Comparison of ENCODE assay signal across 9 mouse cellular contexts in the genomic region with DNA sequence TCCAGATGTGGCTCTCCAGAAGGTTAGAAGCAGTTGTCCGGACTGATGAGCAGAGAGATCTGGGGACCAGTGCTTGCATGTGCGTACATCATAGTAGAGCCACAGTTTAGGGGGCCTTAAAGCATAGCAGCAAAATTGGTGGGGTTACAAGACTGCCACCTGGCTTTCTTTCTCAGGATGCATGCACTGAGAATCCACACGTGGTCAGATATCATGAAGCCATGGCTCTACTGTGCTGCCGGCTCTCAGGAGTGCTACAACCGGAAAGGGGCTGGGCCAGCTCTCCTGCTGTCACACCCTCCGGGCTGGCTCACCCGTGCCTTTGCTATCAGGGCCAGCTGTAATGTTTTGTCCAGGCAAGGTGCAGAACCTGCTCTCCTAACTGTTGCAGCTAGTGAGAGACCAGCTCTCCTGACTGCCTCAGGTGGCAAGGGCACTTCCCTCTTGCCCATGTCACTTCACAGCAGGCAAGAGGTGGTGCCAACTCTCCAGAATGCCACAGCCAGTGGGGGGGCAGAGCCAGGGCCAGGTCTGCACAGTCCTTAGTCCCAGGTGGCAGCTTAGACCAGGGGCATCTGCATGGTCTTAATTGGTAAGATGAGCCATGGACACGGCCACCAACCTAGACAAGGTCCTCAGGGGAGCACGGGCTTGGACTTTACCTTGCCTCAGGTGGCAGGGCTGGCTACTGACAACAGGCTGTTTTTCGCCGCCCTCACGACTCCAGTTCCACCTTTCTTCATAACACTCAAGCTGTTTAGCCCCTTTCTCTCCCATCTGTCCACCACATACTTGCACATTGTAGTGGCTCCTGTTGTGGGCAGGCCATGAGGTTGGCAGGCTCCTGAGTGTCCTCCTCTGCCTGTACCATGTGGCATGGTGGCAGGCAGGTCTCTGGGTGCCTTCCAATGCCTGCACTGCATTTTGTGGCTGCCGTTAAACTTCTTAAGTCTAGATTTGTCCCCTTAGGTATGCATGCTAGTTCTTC. TPM values are rescaled to one million over a fixed set of nuclear protein-coding genes. Genes with fewer than 3 reads are reported as not detected.
DNase-seq lines count a peak whose midpoint lies in the region; ATAC-seq and TF ChIP-seq lines count a peak whose summit lies in the region.
"Had no signal": no experiment of that assay in that cellular context is flagged by ENCODE, and none has a peak within 500 bp of the region (broad histone marks: within the 10 kb centered on the region; RNA-seq: fewer than 3 reads in every experiment).

No protein-coding gene starts in this region.

- H3K27me3 ChIP-seq in hindbrain, embryonic 10.5 days (ENCODE audit: insufficient read depth, poor library complexity, severe bottlenecking) = peaks cover 3% of the 10 kb centered on the region; the same call in 1 of the 2 replicates
- peaks cover 3% of the 10 kb centered on the region for H3K27me3 ChIP-seq in hindbrain, embryonic 12.5 days
- no peaks in the 10 kb centered on the region for H3K27me3 ChIP-seq in embryonic facial prominence, embryonic 15.5 days
- no peaks in the 10 kb centered on the region for H3K27me3 ChIP-seq in limb, embryonic 10.5 days (ENCODE audit: low read depth, poor library complexity, severe bottlenecking)
- H3K27me3 ChIP-seq in forebrain, embryonic 11.5 days (ENCODE audit: control insufficient read depth, insufficient read depth, low read length) = no peaks in the 10 kb centered on the region

- WGBS in hindbrain, embryonic 10.5 days = 66% methylated on average over 13 of the region's 13 CpGs
- WGBS in hindbrain, embryonic 12.5 days = 64% methylated on average over 13 of the region's 13 CpGs
- 42% methylated on average over 13 of the region's 13 CpGs for WGBS in embryonic facial prominence, embryonic 15.5 days
- 58% methylated on average over 13 of the region's 13 CpGs for WGBS in limb, embryonic 10.5 days
- 69% methylated on average over 13 of the region's 13 CpGs for WGBS in forebrain, embryonic 11.5 days

- H3K36me3 ChIP-seq in hindbrain, embryonic 10.5 days = no peaks in the 10 kb centered on the region
- H3K36me3 ChIP-seq in hindbrain, embryonic 12.5 days = no peaks in the 10 kb centered on the region
- no peaks in the 10 kb centered on the region for H3K36me3 ChIP-seq in ES-E14 (ENCODE audit: control insufficient read depth, insufficient read depth, low read length, poor library complexity, severe bottlenecking)
- no peaks in the 10 kb centered on the region for H3K36me3 ChIP-seq in embryonic facial prominence, embryonic 15.5 days
- no peaks in the 10 kb centered on the region for H3K36me3 ChIP-seq in limb, embryonic 10.5 days
- H3K36me3 ChIP-seq in forebrain, embryonic 11.5 days (ENCODE audit: control insufficient read depth, insufficient read depth, low read length) = no peaks in the 10 kb centered on the region

- peaks cover 10% of the 10 kb centered on the region for H3K4me1 ChIP-seq in hindbrain, embryonic 10.5 days (replicated peaks)
- H3K4me1 ChIP-seq in hindbrain, embryonic 12.5 days = 0 out of 2 replicates have a peak, but pooled peaks cover 4% of the 10 kb centered on the region
- peaks cover 2 to 3% of the 10 kb centered on the region in 2 experiments; a peak in 2 of 4 replicates for H3K4me1 ChIP-seq in ES-E14 (ENCODE audit: control insufficient read depth in 2 of 2, insufficient read depth in 2 of 2, low read length in 2 of 2, poor library complexity in 1 of 2)
- H3K4me1 ChIP-seq in embryonic facial prominence, embryonic 15.5 days = 0 out of 2 replicates have a peak, but pooled peaks cover 11% of the 10 kb centered on the region
- H3K4me1 ChIP-seq in limb, embryonic 10.5 days = peaks cover 18% of the 10 kb centered on the region
- H3K4me1 ChIP-seq in forebrain, embryonic 11.5 days (replicated peaks; ENCODE audit: control insufficient read depth, insufficient read depth, low read length) = no peaks in the 10 kb centered on the region

- no peak overlapping the region for H3K9ac ChIP-seq in hindbrain, embryonic 12.5 days
- peak overlapping the region; percentile 3; the same call in 1 of the 2 replicates for H3K9ac ChIP-seq in ES-E14 (ENCODE audit: insufficient read depth, low read depth, low read length, poor library complexity, severe bottlenecking)
- H3K9ac ChIP-seq in embryonic facial prominence, embryonic 15.5 days = no peak overlapping the region
- H3K9ac ChIP-seq in forebrain, embryonic 11.5 days (ENCODE audit: low read length) = no peak overlapping the region

- no peak overlapping the region for H3K4me2 ChIP-seq in hindbrain, embryonic 12.5 days (replicated peaks)
- H3K4me2 ChIP-seq in embryonic facial prominence, embryonic 15.5 days (replicated peaks) = no peak overlapping the region
- H3K4me2 ChIP-seq in forebrain, embryonic 11.5 days (ENCODE audit: low read depth, low read length, severe bottlenecking) = no peak overlapping the region

- peak; percentile 28 for DNase-seq in hindbrain, embryonic 10.5 days (ENCODE audit: low spot score)
- no peak for DNase-seq in ES-E14 (ENCODE audit: low read depth, low spot score)
- DNase-seq in limb, embryonic 10.5 days (ENCODE audit: low spot score) = peak; percentile 46
- DNase-seq in naive thymus-derived CD4-positive, alpha-beta T cell, adult 2 months (ENCODE audit: low read depth) = peak; percentile 60
- DNase-seq in left cerebral cortex, adult 8-10 months (ENCODE audit: low spot score in 2 of 2) = no peak
- DNase-seq in forebrain, embryonic 11.5 days (ENCODE audit: low spot score) = no peak

- in situ Hi-C loops in ES-E14 (cut with MboI; ENCODE audit: low sequenced_read_pairs in 2 of 2, unreplicated experiment in 2 of 2) = no loop called here

- no peak for ATAC-seq in hindbrain, embryonic 12.5 days (ENCODE audit: low FRiP score)
- peak; percentile 51; the same call in 1 of the 2 replicates for ATAC-seq in embryonic facial prominence, embryonic 15.5 days (ENCODE audit: insufficient number of reproducible peaks, low FRiP score, low TSS enrichment, low read depth)
- ATAC-seq in forebrain, embryonic 11.5 days (replicated peaks; ENCODE audit: low FRiP score) = no peak

- no peak overlapping the region for H3K4me3 ChIP-seq in hindbrain, embryonic 10.5 days
- no peak overlapping the region for H3K4me3 ChIP-seq in hindbrain, embryonic 12.5 days
- no peak overlapping the region for H3K4me3 ChIP-seq in ES-E14 (ENCODE audit: insufficient read depth in 1 of 2, low read depth in 1 of 2, low read length in 2 of 2, poor library complexity in 1 of 2, severe bottlenecking in 1 of 2)
- no peak overlapping the region for H3K4me3 ChIP-seq in embryonic facial prominence, embryonic 15.5 days (replicated peaks)
- no peak overlapping the region for H3K4me3 ChIP-seq in limb, embryonic 10.5 days
- H3K4me3 ChIP-seq in forebrain, embryonic 11.5 days (ENCODE audit: low read depth, low read length) = no peak overlapping the region

- no peak overlapping the region for H3K27ac ChIP-seq in hindbrain, embryonic 10.5 days
- no peak overlapping the region for H3K27ac ChIP-seq in hindbrain, embryonic 12.5 days
- H3K27ac ChIP-seq in ES-E14 (ENCODE audit: insufficient read depth, low read depth, low read length, poor library complexity, severe bottlenecking) = no peak overlapping the region
- H3K27ac ChIP-seq in embryonic facial prominence, embryonic 15.5 days (replicated peaks) = no peak overlapping the region
- H3K27ac ChIP-seq in limb, embryonic 10.5 days = peak overlapping the region; percentile 50
- no peak overlapping the region for H3K27ac ChIP-seq in forebrain, embryonic 11.5 days (ENCODE audit: low read depth, low read length)
- H3K27ac ChIP-seq: macrophage had no signal

- H3K9me3 ChIP-seq in hindbrain, embryonic 10.5 days = peaks cover 11% of the 10 kb centered on the region
- 0 out of 2 replicates have a peak, but pooled peaks cover 5% of the 10 kb centered on the region for H3K9me3 ChIP-seq in hindbrain, embryonic 12.5 days (replicated peaks)
- H3K9me3 ChIP-seq in ES-E14 (ENCODE audit: control insufficient read depth, insufficient read depth, low read depth, low read length) = no peaks in the 10 kb centered on the region
- H3K9me3 ChIP-seq in embryonic facial prominence, embryonic 15.5 days (replicated peaks) = no peaks in the 10 kb centered on the region
- H3K9me3 ChIP-seq in limb, embryonic 10.5 days (replicated peaks) = no peaks in the 10 kb centered on the region
- H3K9me3 ChIP-seq in forebrain, embryonic 11.5 days (ENCODE audit: control insufficient read depth, low read length) = peaks cover 3% of the 10 kb centered on the region; the same call in 1 of the 2 replicates

TF ChIP-seq in ES-E14, 5 proteins besides CTCF, POLR2A, EP300 and RAD21 (continues in another document):
- TF ChIP-seq CHD2 (IDR thresholded peaks at IDR 0.05; ENCODE audit: low read depth, low read length) = no peak

RNA-seq across cellular contexts. Expression of a gene that starts 13.6 kb away (rescaled TPM):
- polyA plus RNA-seq in hindbrain, embryonic 10.5 days (2016; fragmentation: Nextera tagmentation; extraction: Ambion mirVana) = 3.3 and 6.6 TPM in 2 replicates
- polyA plus RNA-seq in hindbrain, embryonic 12.5 days (2016; fragmentation: Nextera tagmentation; extraction: Ambion mirVana) = 20.0 and 22.5 TPM in 2 replicates
- 2.8 and 2.9 TPM in 2 replicates for total RNA-seq in ES-E14 (2012; rRNA removed)
- 19.2 and 22.4 TPM in 2 replicates for polyA plus RNA-seq in embryonic facial prominence, embryonic 15.5 days (2015; fragmentation: Nextera tagmentation; extraction: Ambion mirVana)
- polyA plus RNA-seq in limb, embryonic 10.5 days (2016; fragmentation: Nextera tagmentation; extraction: Ambion mirVana) = 1.2 and 4.2 TPM in 2 replicates
- total RNA-seq in left cerebral cortex, adult 8-10 months (2022) = 10 to 100 TPM; 21.0 to 24.7 (median 22.5) TPM
- polyA plus RNA-seq in forebrain, embryonic 11.5 days (2014; fragmentation: Nextera tagmentation; extraction: Ambion mirVana) = 4.9 and 5.1 TPM in 2 replicates

RNA-seq across cellular contexts. Expression of a gene that starts 29.0 kb away (rescaled TPM):
- 72.6 and 77.2 TPM in 2 replicates for polyA plus RNA-seq in hindbrain, embryonic 10.5 days (2016; fragmentation: Nextera tagmentation; extraction: Ambion mirVana)
- polyA plus RNA-seq in hindbrain, embryonic 12.5 days (2016; fragmentation: Nextera tagmentation; extraction: Ambion mirVana) = 125 and 130 TPM in 2 replicates
- total RNA-seq in ES-E14 (2012; rRNA removed) = 86.8 and 120 TPM in 2 replicates
- 134 and 141 TPM in 2 replicates for polyA plus RNA-seq in embryonic facial prominence, embryonic 15.5 days (2015; fragmentation: Nextera tagmentation; extraction: Ambion mirVana)
- polyA plus RNA-seq in limb, embryonic 10.5 days (2016; fragmentation: Nextera tagmentation; extraction: Ambion mirVana) = 53.6 and 63.3 TPM in 2 replicates
- total RNA-seq in left cerebral cortex, adult 8-10 months (2022) = 10 to 100 TPM; 18.1 to 19.8 (median 18.5) TPM
- 68.0 and 77.4 TPM in 2 replicates for polyA plus RNA-seq in forebrain, embryonic 11.5 days (2014; fragmentation: Nextera tagmentation; extraction: Ambion mirVana)

RNA-seq across cellular contexts. Expression of a gene that starts 59.2 kb away (rescaled TPM):
- 13.2 and 15.6 TPM in 2 replicates for polyA plus RNA-seq in hindbrain, embryonic 10.5 days (2016; fragmentation: Nextera tagmentation; extraction: Ambion mirVana)
- 19.3 and 22.9 TPM in 2 replicates for polyA plus RNA-seq in hindbrain, embryonic 12.5 days (2016; fragmentation: Nextera tagmentation; extraction: Ambion mirVana)
- total RNA-seq in ES-E14 (2012; rRNA removed) = 29.2 and 30.4 TPM in 2 replicates
- 11.0 and 12.7 TPM in 2 replicates for polyA plus RNA-seq in embryonic facial prominence, embryonic 15.5 days (2015; fragmentation: Nextera tagmentation; extraction: Ambion mirVana)
- polyA plus RNA-seq in limb, embryonic 10.5 days (2016; fragmentation: Nextera tagmentation; extraction: Ambion mirVana) = 17.4 and 20.3 TPM in 2 replicates
- total RNA-seq in left cerebral cortex, adult 8-10 months (2022) = 10 to 100 TPM; 14.2 to 16.4 (median 14.6) TPM
- polyA plus RNA-seq in forebrain, embryonic 11.5 days (2014; fragmentation: Nextera tagmentation; extraction: Ambion mirVana) = 16.9 TPM in 2 replicates

Comparison
In these comparisons a context has a peak if more than half of its experiments do, and no peak if none do; other contexts are left out.
1. DNase-seq: peak in hindbrain, embryonic 10.5 days (single experiment), limb, embryonic 10.5 days (single experiment) and naive thymus-derived CD4-positive, alpha-beta T cell, adult 2 months (single experiment); none in ES-E14 (single experiment), left cerebral cortex, adult 8-10 months (0 of 2) and forebrain, embryonic 11.5 days (single experiment).